11 mouse cellular contexts compared by ENCODE assay signal in the genomic region with DNA sequence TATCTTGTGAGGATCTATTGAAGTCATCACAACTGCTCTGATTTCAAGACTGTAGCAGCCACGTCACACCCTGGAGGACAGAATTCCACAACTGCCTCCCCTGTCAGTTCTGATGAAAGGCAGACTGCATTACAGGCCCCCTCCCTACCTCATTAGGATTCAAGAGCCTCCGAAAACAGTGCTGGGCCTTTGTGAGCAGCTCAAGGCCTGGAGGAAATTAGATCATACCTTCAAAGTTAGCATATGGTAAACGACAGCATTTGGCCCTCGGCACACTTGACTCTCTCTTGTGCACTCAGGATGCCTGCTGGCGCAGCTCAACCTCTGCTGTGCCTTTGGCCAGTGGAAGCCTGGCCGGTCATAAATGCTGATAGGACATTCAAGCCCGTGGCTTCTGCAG.
DNase-seq lines count a peak whose midpoint lies in the region; ATAC-seq and TF ChIP-seq lines count a peak whose summit lies in the region.
"Had no signal": no experiment of that assay in that cellular context is flagged by ENCODE, and none has a peak within 500 bp of the region (broad histone marks: within the 10 kb centered on the region; RNA-seq: fewer than 3 reads in every experiment).

No protein-coding gene starts in this region.

- no peak for TF ChIP-seq CTCF in brain, embryonic 14.5 days (IDR thresholded peaks at IDR 0.05; ENCODE audit: borderline replicate concordance, extremely low read depth, insufficient read depth, insufficient read length)
- no peak for TF ChIP-seq CTCF in kidney, adult 2 months (conservative IDR thresholded peaks at IDR 0.05; ENCODE audit: insufficient read depth, insufficient read length, low read depth, low read length)

- in situ Hi-C loops in ES-E14 (cut with MboI; ENCODE audit: low sequenced_read_pairs in 2 of 2, unreplicated experiment in 2 of 2): no loop called here

- DNase-seq in ES-E14 (ENCODE audit: low read depth, low spot score): no peak
- DNase-seq in brain, embryonic 14.5 days (ENCODE audit: low read depth): peak; percentile 82
- DNase-seq in adrenal gland, postnatal 36 days: no peak
- no peak for DNase-seq in kidney, adult 2 months
- DNase-seq: right cerebral cortex, postnatal 4 days; thymus, postnatal 4 days had no signal

- H3K27ac ChIP-seq in ES-E14 (ENCODE audit: insufficient read depth, low read depth, low read length, poor library complexity, severe bottlenecking): peak overlapping the region; percentile 69; the same call in 1 of the 2 replicates
- peak overlapping the region; percentile 31; the same call in 1 of the 2 replicates for H3K27ac ChIP-seq in forebrain, embryonic 12.5 days
- H3K27ac ChIP-seq in limb, embryonic 12.5 days: no peak overlapping the region
- H3K27ac ChIP-seq in kidney, adult 2 months (ENCODE audit: insufficient read depth, low read depth, low read length): no peak overlapping the region
- H3K27ac ChIP-seq: embryonic facial prominence, embryonic 12.5 days had no signal

- H3K4me2 ChIP-seq in forebrain, embryonic 12.5 days: no peak overlapping the region
- no peak overlapping the region for H3K4me2 ChIP-seq in limb, embryonic 12.5 days
- H3K4me2 ChIP-seq: embryonic facial prominence, embryonic 12.5 days had no signal

- WGBS in forebrain, embryonic 12.5 days: 24% methylated on average over 7 of the region's 7 CpGs
- WGBS in limb, embryonic 12.5 days: 31% methylated on average over 7 of the region's 7 CpGs
- 71% methylated on average over 7 of the region's 7 CpGs for WGBS in kidney, adult 2 months

- H3K36me3 ChIP-seq in ES-E14 (ENCODE audit: control insufficient read depth, insufficient read depth, low read length, poor library complexity, severe bottlenecking): peaks cover 8% of the 10 kb centered on the region; the same call in 1 of the 2 replicates
- H3K36me3 ChIP-seq in forebrain, embryonic 12.5 days (replicated peaks): peaks cover 11% of the 10 kb centered on the region
- peaks cover 34% of the 10 kb centered on the region; the same call in 1 of the 2 replicates for H3K36me3 ChIP-seq in limb, embryonic 12.5 days
- H3K36me3 ChIP-seq in kidney, adult 2 months (ENCODE audit: control insufficient read depth, insufficient read depth, low read length): no peaks in the 10 kb centered on the region

- peak overlapping the region; percentile 24; the same call in 1 of the 2 replicates for H3K9ac ChIP-seq in ES-E14 (ENCODE audit: insufficient read depth, low read depth, low read length, poor library complexity, severe bottlenecking)
- no peak overlapping the region for H3K9ac ChIP-seq in forebrain, embryonic 12.5 days
- no peak overlapping the region for H3K9ac ChIP-seq in limb, embryonic 12.5 days (replicated peaks)
- H3K9ac ChIP-seq: embryonic facial prominence, embryonic 12.5 days had no signal

- ATAC-seq in forebrain, embryonic 12.5 days (ENCODE audit: low FRiP score): peak; percentile 63; the same call in 1 of the 2 replicates
- 0 out of 2 replicates have a peak, but pooled peaks have one; percentile 39 for ATAC-seq in limb, embryonic 12.5 days (ENCODE audit: insufficient number of reproducible peaks, insufficient read depth, low FRiP score, low TSS enrichment, low read depth)
- ATAC-seq in frontal cortex, adult (ENCODE audit: low TSS enrichment): no peak

- H3K4me3 ChIP-seq in ES-E14 (ENCODE audit: insufficient read depth in 1 of 2, low read depth in 1 of 2, low read length in 2 of 2, poor library complexity in 1 of 2, severe bottlenecking in 1 of 2): no peak overlapping the region
- no peak overlapping the region for H3K4me3 ChIP-seq in forebrain, embryonic 12.5 days (replicated peaks)
- H3K4me3 ChIP-seq in limb, embryonic 12.5 days (replicated peaks): no peak overlapping the region
- no peak overlapping the region for H3K4me3 ChIP-seq in kidney, adult 2 months (ENCODE audit: insufficient read depth, low read depth, low read length)
- H3K4me3 ChIP-seq: embryonic facial prominence, embryonic 12.5 days; megakaryocyte, embryonic 14.5 days had no signal

- H3K4me1 ChIP-seq in ES-E14 (ENCODE audit: control insufficient read depth in 2 of 2, insufficient read depth in 2 of 2, low read length in 2 of 2, poor library complexity in 1 of 2): peaks cover 18 to 41% of the 10 kb centered on the region in 2 experiments
- peaks cover 9% of the 10 kb centered on the region for H3K4me1 ChIP-seq in forebrain, embryonic 12.5 days
- H3K4me1 ChIP-seq in limb, embryonic 12.5 days (replicated peaks): peaks cover 17% of the 10 kb centered on the region
- H3K4me1 ChIP-seq in kidney, adult 2 months (ENCODE audit: control insufficient read depth, insufficient read depth, low read length): no peaks in the 10 kb centered on the region

- no peaks in the 10 kb centered on the region for H3K9me3 ChIP-seq in ES-E14 (ENCODE audit: control insufficient read depth, insufficient read depth, low read depth, low read length)
- H3K9me3 ChIP-seq in forebrain, embryonic 12.5 days: no peaks in the 10 kb centered on the region
- H3K9me3 ChIP-seq in limb, embryonic 12.5 days: no peaks in the 10 kb centered on the region
- H3K9me3 ChIP-seq: embryonic facial prominence, embryonic 12.5 days; megakaryocyte, embryonic 14.5 days had no signal

- TF ChIP-seq POLR2A in brain, embryonic 14.5 days (IDR thresholded peaks at IDR 0.05; ENCODE audit: borderline replicate concordance, extremely low read depth, insufficient read depth, insufficient read length, poor library complexity, severe bottlenecking): no peak
- TF ChIP-seq POLR2A in kidney, adult 2 months (IDR thresholded peaks at IDR 0.05; ENCODE audit: low read depth, low read length): no peak

- no peaks in the 10 kb centered on the region for H3K27me3 ChIP-seq in forebrain, embryonic 12.5 days
- H3K27me3 ChIP-seq in limb, embryonic 12.5 days: no peaks in the 10 kb centered on the region
- H3K27me3 ChIP-seq in kidney, adult 2 months (replicated peaks; ENCODE audit: control insufficient read depth, insufficient read depth, low read length): no peaks in the 10 kb centered on the region
- H3K27me3 ChIP-seq: embryonic facial prominence, embryonic 12.5 days; megakaryocyte, embryonic 14.5 days had no signal

TF ChIP-seq in ES-E14, 5 proteins besides CTCF, POLR2A, EP300 and RAD21:
- no peak for TF ChIP-seq HCFC1 (IDR thresholded peaks at IDR 0.05; ENCODE audit: borderline replicate concordance, insufficient read depth, low read length)
- TF ChIP-seq ZC3H11A (IDR thresholded peaks at IDR 0.05; ENCODE audit: borderline replicate concordance, low read depth, low read length): no peak
- no peak for TF ChIP-seq CHD2 (IDR thresholded peaks at IDR 0.05; ENCODE audit: low read depth, low read length)
- no peak for TF ChIP-seq ZNF384 (IDR thresholded peaks at IDR 0.05; ENCODE audit: low read depth, low read length)
- TF ChIP-seq MAFK (IDR thresholded peaks at IDR 0.05; ENCODE audit: insufficient read depth, low read depth, low read length): no peak
TF ChIP-seq in ES-E14: peak in this region for 0.

Comparison
In these comparisons a context has a peak if more than half of its experiments do, and no peak if none do; other contexts are left out.
1. H3K27ac ChIP-seq: peak in ES-E14 (single experiment) and forebrain, embryonic 12.5 days (single experiment); none in limb, embryonic 12.5 days (single experiment) and kidney, adult 2 months (single experiment).